Mouse (Mus musculus): ENCODE measurements around the gene Syna. TPM values are rescaled to one million over a fixed set of nuclear protein-coding genes. Genes with fewer than 3 reads are reported as not detected.
A peak's percentile ranks its signal among the peaks of the same experiment; 100 is the strongest.

Syna gene
- polyA plus RNA-seq, 1 experiment: not detected

GRCm38 (mm10) chr5:134571730-134572507 is 11.9 kb upstream of the Syna start:
- Histone ChIP-seq H3K9me3 (ENCODE audit: control insufficient read depth, low read length) (no peaks in the 10 kb centered on the region; the same call in 1 of the 2 replicates), H3K4me1 (ENCODE audit: control insufficient read depth) (peaks cover 41% of the 10 kb centered on the region), H3K27me3 (ENCODE audit: control insufficient read depth) (no peaks in the 10 kb centered on the region), H3K4me3 (replicated peaks) (peak overlapping the region; percentile 57), H3K36me3 (ENCODE audit: control insufficient read depth) (no peaks in the 10 kb centered on the region)
- no peak for TF ChIP-seq TAL1 (IDR thresholded peaks at IDR 0.05; ENCODE audit: low read length)
- TF ChIP-seq GATA1 (IDR thresholded peaks at IDR 0.05; ENCODE audit: low read length): no peak

DNA sequence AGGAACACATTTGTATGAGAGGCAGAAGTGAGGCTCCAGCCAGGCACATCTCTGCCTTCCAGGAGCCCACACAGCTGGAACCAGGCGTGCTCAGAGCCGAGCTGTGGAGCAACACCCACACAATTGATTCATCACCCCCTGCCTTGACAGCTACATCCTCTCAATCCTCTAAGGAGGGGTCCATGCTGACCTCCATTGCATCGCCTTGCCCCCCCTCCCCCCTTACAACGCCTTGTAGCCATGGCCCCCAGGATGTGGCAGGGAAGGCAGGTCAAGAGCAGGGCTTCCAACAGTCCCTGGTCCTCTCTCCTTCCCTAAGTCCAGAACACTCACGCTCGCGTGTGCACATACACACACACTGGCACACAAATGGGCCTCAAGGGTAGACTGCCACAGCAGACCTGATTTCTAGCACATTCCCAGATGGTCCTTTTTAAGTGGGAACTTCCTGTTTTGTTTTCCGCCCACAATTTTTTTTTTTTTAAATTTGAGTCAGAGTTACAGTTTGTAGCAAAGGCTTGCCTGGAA is 9.1 kb upstream of the Syna start:
- Histone ChIP-seq H3K36me3 (ENCODE audit: control insufficient read depth) (no peaks in the 10 kb centered on the region), H3K4me1 (ENCODE audit: control insufficient read depth) (peaks cover 25% of the 10 kb centered on the region), H3K27me3 (ENCODE audit: control insufficient read depth) (no peaks in the 10 kb centered on the region), H3K4me3 (replicated peaks) (no peak overlapping the region), H3K9me3 (ENCODE audit: control insufficient read depth, low read length) (no peaks in the 10 kb centered on the region; the same call in 1 of the 2 replicates)
- TF ChIP-seq GATA1 (IDR thresholded peaks at IDR 0.05; ENCODE audit: low read length): no peak
- no peak for TF ChIP-seq TAL1 (IDR thresholded peaks at IDR 0.05; ENCODE audit: low read length)

DNA sequence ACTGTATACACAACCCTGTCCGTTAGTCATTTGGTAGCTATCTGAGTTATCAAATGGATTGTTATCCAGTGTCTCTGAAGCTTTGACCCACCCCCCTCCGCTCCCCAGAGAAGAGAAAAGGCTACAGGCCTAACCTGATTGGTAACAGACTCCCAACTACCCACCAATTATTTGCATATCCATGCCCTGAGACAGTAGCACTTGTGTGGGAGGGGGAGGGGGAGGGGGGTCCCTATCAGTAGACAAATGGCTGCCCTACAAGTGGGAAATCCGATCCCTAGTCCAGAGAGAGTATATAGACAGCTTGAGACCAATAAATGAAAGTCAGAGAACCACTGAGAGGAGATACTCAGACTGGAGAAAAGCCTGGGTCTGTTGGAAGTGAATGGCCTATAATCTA is 8.1 kb upstream of the Syna start:
- Histone ChIP-seq H3K4me1 (ENCODE audit: control insufficient read depth) (peaks cover 18% of the 10 kb centered on the region), H3K9me3 (ENCODE audit: control insufficient read depth, low read length) (no peaks in the 10 kb centered on the region; the same call in 1 of the 2 replicates), H3K27me3 (ENCODE audit: control insufficient read depth) (no peaks in the 10 kb centered on the region), H3K4me3 (replicated peaks) (no peak overlapping the region), H3K36me3 (ENCODE audit: control insufficient read depth) (no peaks in the 10 kb centered on the region)
- TF ChIP-seq TAL1 (IDR thresholded peaks at IDR 0.05; ENCODE audit: low read length): no peak
- no peak for TF ChIP-seq GATA1 (IDR thresholded peaks at IDR 0.05; ENCODE audit: low read length)

DNA sequence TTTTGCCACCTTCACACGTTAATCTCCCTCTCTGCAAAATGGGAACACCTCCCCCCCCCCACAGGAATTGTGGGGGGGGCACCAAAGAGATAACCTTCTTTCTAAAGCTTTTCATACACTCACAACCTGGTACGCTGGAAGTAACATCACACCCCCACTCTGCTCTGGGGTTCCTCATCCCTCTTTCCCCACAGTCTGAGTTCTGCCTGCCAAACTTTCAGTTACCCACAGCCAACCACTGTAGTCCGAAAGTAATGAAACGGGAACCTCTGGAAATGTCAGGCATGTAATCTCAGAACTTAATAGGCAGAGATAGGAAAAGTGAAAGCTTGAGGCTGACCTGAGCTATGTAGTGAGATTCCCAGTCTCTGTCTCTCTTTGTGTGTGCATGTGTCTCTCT is 7.5 kb upstream of the Syna start:
- Histone ChIP-seq H3K36me3 (ENCODE audit: control insufficient read depth) (no peaks in the 10 kb centered on the region), H3K9me3 (ENCODE audit: control insufficient read depth, low read length) (no peaks in the 10 kb centered on the region; the same call in 1 of the 2 replicates), H3K4me1 (ENCODE audit: control insufficient read depth) (peaks cover 12% of the 10 kb centered on the region), H3K27me3 (ENCODE audit: control insufficient read depth) (no peaks in the 10 kb centered on the region), H3K4me3 (replicated peaks) (no peak overlapping the region)
- TF ChIP-seq TAL1 (IDR thresholded peaks at IDR 0.05; ENCODE audit: low read length) (no peak), GATA1 (IDR thresholded peaks at IDR 0.05; ENCODE audit: low read length) (no peak)

GRCm38 (mm10) chr5:134565696-134566095 is 5.7 kb upstream of the Syna start:
- H3K4me3 ChIP-seq (replicated peaks): no peak overlapping the region
- no peaks in the 10 kb centered on the region for H3K27me3 ChIP-seq (ENCODE audit: control insufficient read depth)
- H3K9me3 ChIP-seq (ENCODE audit: control insufficient read depth, low read length): no peaks in the 10 kb centered on the region
- H3K4me1 ChIP-seq (ENCODE audit: control insufficient read depth): no peaks in the 10 kb centered on the region
- no peak for TF ChIP-seq TAL1 (IDR thresholded peaks at IDR 0.05; ENCODE audit: low read length)
- TF ChIP-seq GATA1 (IDR thresholded peaks at IDR 0.05; ENCODE audit: low read length): no peak
- H3K36me3 ChIP-seq (ENCODE audit: control insufficient read depth): no peaks in the 10 kb centered on the region

DNA sequence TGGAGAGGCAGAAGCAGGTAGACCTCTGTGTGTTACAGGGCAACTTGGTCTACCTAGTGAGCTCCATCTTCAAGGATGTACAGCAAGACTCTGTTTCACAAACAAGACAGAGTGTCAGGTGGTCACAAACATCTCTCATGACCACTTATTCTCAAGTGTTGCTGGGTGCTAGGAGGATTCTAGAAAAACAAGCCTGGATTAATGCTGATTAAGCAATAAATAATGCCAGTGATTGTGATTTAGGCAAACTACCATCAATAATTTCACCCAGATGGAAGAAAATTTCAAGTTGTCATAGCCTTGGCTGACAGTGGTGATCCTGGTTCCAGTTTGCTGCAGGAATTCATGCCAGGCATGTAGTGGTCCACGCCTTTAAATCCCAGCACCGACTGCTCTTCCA is 4.3 kb upstream of the Syna start:
- no peak for TF ChIP-seq GATA1 (IDR thresholded peaks at IDR 0.05; ENCODE audit: low read length)
- no peak for TF ChIP-seq TAL1 (IDR thresholded peaks at IDR 0.05; ENCODE audit: low read length)

GRCm38 (mm10) chr5:134560450-134561171 is 640 bp upstream of the Syna start:
- TF ChIP-seq GATA1 (IDR thresholded peaks at IDR 0.05; ENCODE audit: low read length): no peak
- TF ChIP-seq TAL1 (IDR thresholded peaks at IDR 0.05; ENCODE audit: low read length): no peak
- H3K4me1 ChIP-seq (ENCODE audit: control insufficient read depth): no peaks in the 10 kb centered on the region
- H3K27me3 ChIP-seq (ENCODE audit: control insufficient read depth): peaks cover 2% of the 10 kb centered on the region; the same call in 1 of the 2 replicates
- no peak overlapping the region for H3K4me3 ChIP-seq (replicated peaks)
- H3K36me3 ChIP-seq (ENCODE audit: control insufficient read depth): no peaks in the 10 kb centered on the region
- no peaks in the 10 kb centered on the region for H3K9me3 ChIP-seq (ENCODE audit: control insufficient read depth, low read length)

More for the DNA sequence above, 4.3 kb upstream of the Syna start:
- Histone ChIP-seq H3K4me3 (replicated peaks) (no peak overlapping the region), H3K9me3 (ENCODE audit: control insufficient read depth, low read length) (no peaks in the 10 kb centered on the region), H3K27me3 (ENCODE audit: control insufficient read depth) (no peaks in the 10 kb centered on the region), H3K4me1 (ENCODE audit: control insufficient read depth) (no peaks in the 10 kb centered on the region), H3K36me3 (ENCODE audit: control insufficient read depth) (no peaks in the 10 kb centered on the region)

- Histone ChIP-seq H3K27me3 (ENCODE audit: control insufficient read depth) (peaks cover 28% of the 10 kb centered on the region), H3K9me3 (ENCODE audit: control insufficient read depth, low read length) (no peaks in the 10 kb centered on the region), H3K4me1 (ENCODE audit: control insufficient read depth) (peaks cover 18% of the 10 kb centered on the region), H3K36me3 (ENCODE audit: control insufficient read depth) (no peaks in the 10 kb centered on the region), H3K4me3 (replicated peaks) (no peak overlapping the region)
- TF ChIP-seq TAL1 (IDR thresholded peaks at IDR 0.05; ENCODE audit: low read length): no peak
- no peak for TF ChIP-seq GATA1 (IDR thresholded peaks at IDR 0.05; ENCODE audit: low read length)
These were observed 4.4 kb downstream of the Syna start for GRCm38 (mm10) chr5:134555463-134556164.

Measured in erythroblast, embryonic 14.5 days (primary cell).